Mouse (Mus musculus) E14TG2a.4 (cell line): ENCODE measurements at regions not wholly inside any gene's neighbourhood (a gene's known extent, or its start where the extent isn't known, plus 50 kb on each side); places are given as distances from the start of the nearest gene placed in this dataset.

Experiments
- CTCF ChIP-seq: conservative IDR thresholded peaks from 2 replicates; pipeline ENCODE4 v1.5.1; 2014; ENCODE audit warnings: low read length
- NANOG ChIP-seq: IDR thresholded peaks from 2 replicates; pipeline ENCODE4 v1.6.1; 2014; ENCODE audit warnings: borderline replicate concordance, low read length, mixed read lengths
- POU5F1 ChIP-seq: IDR thresholded peaks from 2 replicates; pipeline ENCODE4 v1.6.1; 2014; ENCODE audit warnings: low read length, borderline replicate concordance

DNA sequence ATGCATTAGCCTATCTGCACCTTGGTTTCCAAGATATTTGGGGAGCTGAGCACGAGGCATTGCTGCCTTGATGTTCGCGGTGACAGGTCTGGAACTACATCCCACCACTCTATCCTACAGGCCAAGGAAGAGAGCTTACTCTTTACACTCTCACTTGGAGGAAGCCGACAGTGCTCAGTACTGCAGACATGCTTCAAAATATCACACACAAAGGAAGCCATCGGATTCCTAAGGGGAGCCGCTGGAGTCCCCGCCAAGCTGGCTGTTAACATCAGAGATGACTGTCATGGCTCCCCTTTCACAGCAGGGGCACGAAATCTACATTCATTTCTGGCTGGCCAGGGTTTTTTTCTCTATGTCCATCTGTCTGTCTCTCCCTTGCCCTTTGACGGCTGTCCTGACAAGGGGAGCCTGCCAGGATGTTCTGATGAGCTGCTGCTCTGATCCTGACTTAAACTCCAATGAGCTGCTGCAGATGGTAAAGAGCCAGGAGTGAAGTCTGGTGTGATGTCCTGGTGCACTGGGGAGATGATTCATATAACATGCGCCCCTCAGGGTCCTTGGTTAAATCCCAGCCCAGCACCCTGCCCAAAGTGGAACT is 425.6 kb downstream of the Ccdc171 start:
- TF ChIP-seq CTCF (no peak), NANOG (no peak), POU5F1 (no peak)
